Mouse (Mus musculus) hindbrain, embryonic 10.5 days (tissue): ENCODE data around the gene Rars. TPM values are rescaled to one million over a fixed set of nuclear protein-coding genes. Genes with fewer than 3 reads are reported as not detected.

Experiments used
- DNase-seq: peaks from one replicate; pipeline ENCODE4 v3.0.0-alpha.2; 2017; ENCODE audit warnings: low spot score
- H3K27ac ChIP-seq: fragments of 300-500 bp; sonication (generic); 2 replicates; pipeline ENCODE4 v1.5.1; 2016; ENCODE audit warnings: mild to moderate bottlenecking, moderate library complexity
- H3K27me3 ChIP-seq: fragments of 300-500 bp; sonication (generic); 2 replicates; pipeline ENCODE4 v1.6.1; 2016; ENCODE audit warnings: mild to moderate bottlenecking; ENCODE audit not compliant: poor library complexity, insufficient read depth, severe bottlenecking
- H3K36me3 ChIP-seq: fragments of 300-500 bp; sonication (generic); 2 replicates; pipeline ENCODE4 v1.6.1; 2016; ENCODE audit warnings: mild to moderate bottlenecking, moderate library complexity
- H3K4me1 ChIP-seq: fragments of 300-500 bp; sonication (generic); replicated peaks from 2 replicates; pipeline ENCODE4 v1.6.1; 2016; ENCODE audit warnings: mild to moderate bottlenecking
- H3K4me3 ChIP-seq: fragments of 300-500 bp; sonication (generic); 2 replicates; pipeline ENCODE4 v1.5.1; 2016; ENCODE audit warnings: mild to moderate bottlenecking, moderate library complexity
- H3K9me3 ChIP-seq: fragments of 300-500 bp; sonication (generic); 2 replicates; pipeline ENCODE4 v1.6.1; 2016; ENCODE audit warnings: mild to moderate bottlenecking, moderate library complexity
- WGBS: fragments of 180-500 bp; shearing (Covaris S2); methylation state at CpG from one replicate; pipeline ENCODE4 v1.1.7; 2016; 5-methylcytosine and 5-hydroxymethylcytosine counted together
- polyA plus RNA-seq: library from polyadenylated mRNA; unstranded; fragments of >200 nt; fragmentation: Nextera tagmentation; extraction: Ambion mirVana; gene quantifications from 2 replicates; pipeline ENCODE4 v1.2.1, GENCODE M21; 2016

The Rars gene
- polyA plus RNA-seq, 1 experiment from 2014 or later: 76.4 TPM

GRCm38 (mm10) chr11:35782444-35782843 lies 51.9 kb downstream of the Rars start:
- no peaks in the 10 kb centered on the region for H3K4me1 ChIP-seq
- no peaks in the 10 kb centered on the region; the same call in 1 of the 2 replicates for H3K9me3 ChIP-seq
- DNase-seq: no peak
- WGBS: 96% methylated on average over 3 of the region's 3 CpGs
- no peak overlapping the region for H3K27ac ChIP-seq
- no peaks in the 10 kb centered on the region for H3K27me3 ChIP-seq
- H3K36me3 ChIP-seq: peaks cover 100% of the 10 kb centered on the region
- H3K4me3 ChIP-seq: no peak overlapping the region

- Histone ChIP-seq H3K9me3 (no peaks in the 10 kb centered on the region; the same call in 1 of the 2 replicates), H3K36me3 (peaks cover 99% of the 10 kb centered on the region), H3K4me3 (no peak overlapping the region), H3K27ac (no peak overlapping the region), H3K27me3 (no peaks in the 10 kb centered on the region), H3K4me1 (no peaks in the 10 kb centered on the region)
- 91% methylated on average over 3 of the region's 3 CpGs for WGBS
- DNase-seq: no peak
Observed at GRCm38 (mm10) chr11:35780336-35780735, 54.0 kb downstream of the Rars start.

GRCm38 (mm10) chr11:35776452-35776851 lies 57.9 kb downstream of the Rars start:
- Histone ChIP-seq H3K27ac (no peak overlapping the region), H3K4me1 (0 out of 2 replicates have a peak, but pooled peaks cover 4% of the 10 kb centered on the region), H3K4me3 (no peak overlapping the region), H3K36me3 (peaks cover 78% of the 10 kb centered on the region), H3K9me3 (no peaks in the 10 kb centered on the region), H3K27me3 (no peaks in the 10 kb centered on the region)
- no peak for DNase-seq
- WGBS: 95% methylated on average over 3 of the region's 3 CpGs

- Histone ChIP-seq H3K9me3 (no peaks in the 10 kb centered on the region), H3K36me3 (peaks cover 70% of the 10 kb centered on the region)
- WGBS: 97% methylated on average over 3 of the region's 3 CpGs
Observed at GRCm38 (mm10) chr11:35775606-35776005, 58.7 kb downstream of the Rars start.

DNA sequence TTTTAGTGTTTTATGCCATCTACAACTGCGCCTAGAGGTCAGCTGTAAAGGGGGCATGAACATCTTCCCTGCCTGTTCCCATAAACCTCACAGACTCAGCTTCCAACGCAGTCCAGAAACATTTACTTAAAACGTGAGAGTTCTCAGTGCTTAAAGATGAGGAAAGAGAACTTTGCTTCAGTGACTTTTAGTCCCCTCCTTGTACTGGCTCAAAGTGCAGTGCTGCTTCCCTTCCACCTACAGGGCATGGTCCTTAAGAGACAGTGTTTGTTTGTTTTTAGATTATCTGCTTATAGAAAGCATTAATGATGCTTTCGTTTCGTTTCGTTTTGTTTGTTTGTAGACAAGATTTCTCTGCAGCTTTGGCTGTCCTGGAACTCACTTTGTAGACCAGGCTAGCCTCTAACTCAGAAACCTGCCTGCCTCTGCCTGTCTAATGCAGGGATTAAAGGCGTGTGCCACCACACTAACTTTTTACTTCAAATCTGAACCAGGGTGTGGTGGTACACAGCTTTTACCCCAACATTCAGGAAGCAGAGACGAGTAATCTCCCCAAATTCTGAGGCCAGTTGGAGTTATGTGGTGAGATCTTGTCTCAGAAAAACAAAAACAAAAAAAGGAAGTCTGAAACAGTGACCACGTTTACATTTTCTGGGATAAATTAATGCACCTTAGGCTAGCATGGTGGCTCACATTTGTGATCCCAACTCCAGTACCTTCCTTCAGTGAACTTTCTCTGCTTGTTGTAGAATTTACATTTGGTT lies 63.4 kb downstream of the Rars start:
- no peak for DNase-seq
- H3K4me3 ChIP-seq: peak overlapping the region; percentile 97
- H3K9me3 ChIP-seq: no peaks in the 10 kb centered on the region
- 0 out of 2 replicates have a peak, but pooled peaks cover under 1% of the 10 kb centered on the region for H3K27me3 ChIP-seq
- peaks cover 23% of the 10 kb centered on the region for H3K36me3 ChIP-seq
- no peak overlapping the region for H3K27ac ChIP-seq
- H3K4me1 ChIP-seq: peaks cover 15% of the 10 kb centered on the region
- 75% methylated on average over 9 of the region's 9 CpGs for WGBS

More at GRCm38 (mm10) chr11:35775606-35776005, 58.7 kb downstream of the Rars start:
- Histone ChIP-seq H3K4me1 (peaks cover 12% of the 10 kb centered on the region), H3K27ac (no peak overlapping the region), H3K4me3 (no peak overlapping the region), H3K27me3 (no peaks in the 10 kb centered on the region)
- no peak for DNase-seq

GRCm38 (mm10) chr11:35769746-35770437 lies 64.4 kb downstream of the Rars start:
- peak; percentile 74 for DNase-seq
- H3K27me3 ChIP-seq: 0 out of 2 replicates have a peak, but pooled peaks cover 2% of the 10 kb centered on the region
- under 1% methylated on average over 39 of the region's 41 CpGs for WGBS

DNA sequence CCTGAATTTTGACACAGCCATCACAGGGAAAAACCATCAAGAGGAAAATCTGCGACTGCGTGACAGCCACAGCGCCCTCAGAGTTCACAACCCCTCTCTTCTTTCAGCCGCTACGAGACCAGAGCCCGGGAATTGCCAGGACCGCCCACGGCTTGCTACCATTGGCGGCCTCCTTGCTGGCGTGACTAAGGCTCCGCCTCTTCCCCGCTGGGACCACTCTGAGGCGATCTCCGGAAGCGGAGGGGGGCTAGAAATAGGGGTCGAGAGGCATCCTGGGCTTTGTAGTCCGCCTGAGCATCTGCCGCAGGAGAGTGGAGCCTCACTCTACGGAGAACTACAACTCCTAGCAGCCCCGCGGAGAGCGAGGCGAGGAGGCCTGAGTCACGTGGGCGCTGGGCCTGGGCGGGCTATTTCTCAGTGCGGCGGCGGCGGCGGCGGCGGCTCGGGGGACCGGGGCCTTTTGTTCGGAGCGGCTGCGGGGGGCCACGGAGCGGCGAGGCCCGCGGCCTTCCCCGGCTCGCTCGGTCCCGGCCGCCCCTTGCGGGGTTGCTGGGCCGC lies 65.0 kb downstream of the Rars start, which contains the start of gene Pank3:
Gene Pank3, plus strand, starts transcription at position 297 of the 558 bp plus-strand sequence.
- under 1% methylated on average over 50 of the region's 50 CpGs for WGBS
- Histone ChIP-seq H3K4me3 (peak within 1 kb of the TSS; percentile 97), H3K4me1 (peaks cover 15% of the 10 kb centered on the region), H3K27ac (peak within 1 kb of the TSS; percentile 99), H3K9me3 (no peaks in the 10 kb centered on the region), H3K27me3 (0 out of 2 replicates have a peak, but pooled peaks cover 2% of the 10 kb centered on the region), H3K36me3 (peaks cover 18% of the 10 kb centered on the region)
- peak; percentile 99 for DNase-seq

More at GRCm38 (mm10) chr11:35769746-35770437, 64.4 kb downstream of the Rars start:
- H3K4me1 ChIP-seq: peaks cover 15% of the 10 kb centered on the region
- H3K36me3 ChIP-seq: peaks cover 18% of the 10 kb centered on the region
- H3K27ac ChIP-seq: peak overlapping the region; percentile 99
- no peaks in the 10 kb centered on the region for H3K9me3 ChIP-seq
- peak overlapping the region; percentile 97 for H3K4me3 ChIP-seq

DNA sequence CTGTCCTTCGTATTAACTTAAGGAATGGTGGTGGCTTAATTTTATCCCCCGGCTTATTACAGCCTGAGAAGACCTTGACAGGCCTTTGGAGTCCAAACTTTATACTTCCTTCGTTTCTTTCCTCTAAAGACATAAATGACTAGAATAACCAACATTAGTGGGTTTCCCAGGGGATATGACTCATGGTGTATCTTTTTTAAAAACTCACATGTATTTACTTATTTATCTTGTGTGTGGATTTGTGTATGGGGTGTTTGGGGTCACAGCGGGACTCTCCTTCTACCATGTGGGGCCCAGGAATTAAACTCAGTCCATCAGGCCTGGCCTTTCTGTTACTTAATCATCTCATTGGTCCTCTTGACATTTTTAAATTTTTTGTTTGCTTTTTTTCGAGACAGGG lies 67.5 kb downstream of the Rars start:
- DNase-seq: no peak
- Histone ChIP-seq H3K9me3 (no peaks in the 10 kb centered on the region), H3K27ac (no peak overlapping the region), H3K4me1 (peaks cover 14% of the 10 kb centered on the region), H3K36me3 (peaks cover 3% of the 10 kb centered on the region; the same call in 1 of the 2 replicates), H3K4me3 (no peak overlapping the region), H3K27me3 (peaks cover 6% of the 10 kb centered on the region; the same call in 1 of the 2 replicates)
- WGBS: 89% methylated on average over 5 of the region's 5 CpGs

DNA sequence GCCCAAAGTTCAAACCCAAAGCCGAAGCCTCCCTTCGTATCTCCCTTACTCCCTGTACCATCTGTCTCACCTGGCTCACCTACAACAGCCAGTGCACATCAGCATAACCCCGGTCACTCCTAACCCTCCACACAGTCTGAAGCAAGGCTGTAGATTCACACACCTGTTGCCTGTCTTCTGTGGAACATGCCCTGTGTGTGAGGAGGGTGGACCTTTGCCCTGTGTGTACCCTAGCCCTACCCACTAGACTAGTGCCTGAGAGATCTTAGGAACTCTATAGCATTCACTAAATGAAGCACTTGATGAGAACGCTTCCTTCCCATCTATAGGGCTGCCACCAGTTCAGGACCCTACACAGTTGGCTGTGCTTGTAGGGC lies 73.7 kb downstream of the Rars start:
- Histone ChIP-seq H3K4me3 (no peak overlapping the region), H3K36me3 (no peaks in the 10 kb centered on the region), H3K9me3 (no peaks in the 10 kb centered on the region), H3K4me1 (no peaks in the 10 kb centered on the region), H3K27me3 (peaks cover 4% of the 10 kb centered on the region; the same call in 1 of the 2 replicates), H3K27ac (no peak overlapping the region)
- no peak for DNase-seq
- WGBS: 93% methylated on average over 4 of the region's 4 CpGs

GRCm38 (mm10) chr11:35760001-35760626 lies 74.2 kb downstream of the Rars start:
- Histone ChIP-seq H3K4me1 (no peaks in the 10 kb centered on the region), H3K9me3 (no peaks in the 10 kb centered on the region), H3K27ac (no peak overlapping the region), H3K27me3 (peaks cover 4% of the 10 kb centered on the region; the same call in 1 of the 2 replicates), H3K36me3 (no peaks in the 10 kb centered on the region), H3K4me3 (no peak overlapping the region)
- no peak for DNase-seq
- WGBS: 83% methylated on average over 7 of the region's 7 CpGs
